Mouse (Mus musculus): ENCODE results near the gene Olfr213.
"Not testable (repeated sequence)": the region's sequence is repeated elsewhere in the genome, so short reads cannot be mapped to it uniquely, and the experiment has no call there.

Olfr213 gene

DNA sequence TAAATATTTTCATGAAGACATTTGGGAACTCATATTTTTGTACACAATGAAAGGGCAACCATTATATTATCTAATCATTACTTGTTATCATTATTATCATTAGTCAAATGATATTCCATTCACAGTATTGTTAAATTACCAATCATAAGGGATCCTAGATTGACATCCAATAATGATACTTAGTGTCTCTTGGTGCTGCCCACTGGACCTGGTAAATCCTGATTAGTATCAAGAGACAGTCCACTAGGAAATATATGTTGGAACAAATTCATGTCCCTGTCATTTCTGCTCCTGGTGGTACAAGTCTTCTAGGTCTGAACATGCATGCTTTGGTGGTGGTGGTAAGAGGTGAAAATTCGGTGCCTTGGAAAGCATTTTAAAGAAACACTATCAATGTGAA is at the start of gene Olfr213:
Olfr213 (plus strand) TSS at position 301 of the 400 bp plus-strand sequence.
- no peak for DNase-seq (ENCODE audit: low spot score in 2 of 2)

DNA sequence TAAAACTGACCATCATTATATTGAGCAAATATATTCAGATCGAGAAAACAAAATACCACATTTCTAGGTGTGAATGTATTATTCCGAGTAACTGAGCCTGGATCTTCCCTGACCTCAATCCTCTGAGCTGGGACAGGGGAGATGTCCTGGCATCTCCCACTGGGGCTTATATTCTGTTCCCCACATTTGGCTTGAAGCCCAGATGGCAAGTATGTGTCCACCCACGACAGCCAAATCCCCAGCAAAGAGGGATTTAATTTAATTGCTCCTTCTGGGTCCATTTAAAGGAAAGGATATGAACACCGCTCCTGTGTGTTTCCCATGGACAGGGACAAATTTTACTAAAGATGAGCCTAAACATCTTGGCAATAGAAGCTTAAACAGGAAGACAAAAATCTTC is 49.5 kb upstream of the Olfr213 start, which contains the start of gene Olfr211:
Olfr211 (plus strand) TSS at position 301 of the 400 bp plus-strand sequence.
- DNase-seq (ENCODE audit: low spot score in 2 of 2), result no peak

DNA sequence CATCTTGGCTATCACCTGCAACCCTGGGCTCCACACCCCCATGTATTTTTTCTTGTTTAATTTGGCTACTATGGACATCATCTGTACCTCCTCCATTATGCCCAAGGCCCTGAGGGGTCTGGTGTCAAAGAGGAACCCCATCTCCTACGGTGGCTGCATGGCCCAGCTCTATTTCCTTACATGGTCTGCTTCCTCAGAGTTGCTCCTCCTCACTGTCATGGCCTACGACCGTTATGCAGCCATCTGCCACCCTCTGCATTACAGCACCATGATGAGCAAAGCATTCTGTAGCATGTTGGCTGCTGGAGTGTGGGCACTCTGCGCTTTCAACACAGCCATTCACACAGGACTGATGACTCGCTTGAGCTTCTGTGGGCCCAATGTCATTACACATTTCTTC is 44.5 kb upstream of the Olfr213 start:
- no peak for DNase-seq (ENCODE audit: low spot score in 2 of 2)

DNA sequence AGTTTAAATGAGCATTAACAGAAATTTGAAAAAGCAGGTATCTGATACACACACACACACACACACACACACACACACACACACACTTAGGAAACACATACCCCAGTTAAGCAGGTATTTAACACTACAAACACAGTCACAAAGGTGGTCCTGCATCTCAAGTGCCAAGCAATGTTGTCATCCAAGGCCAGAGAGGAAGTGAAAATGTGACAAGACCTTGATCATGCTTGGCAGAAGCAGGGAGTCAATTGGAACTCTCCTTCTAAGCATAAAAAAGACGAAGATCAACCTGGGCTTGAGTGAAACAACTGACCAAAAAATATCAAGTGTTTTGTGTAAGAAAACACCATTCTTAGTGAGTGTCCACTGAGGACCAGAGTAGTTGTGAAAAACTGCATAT is 42.3 kb upstream of the Olfr213 start:
- DNase-seq (ENCODE audit: low spot score in 2 of 2), result no peak

DNA sequence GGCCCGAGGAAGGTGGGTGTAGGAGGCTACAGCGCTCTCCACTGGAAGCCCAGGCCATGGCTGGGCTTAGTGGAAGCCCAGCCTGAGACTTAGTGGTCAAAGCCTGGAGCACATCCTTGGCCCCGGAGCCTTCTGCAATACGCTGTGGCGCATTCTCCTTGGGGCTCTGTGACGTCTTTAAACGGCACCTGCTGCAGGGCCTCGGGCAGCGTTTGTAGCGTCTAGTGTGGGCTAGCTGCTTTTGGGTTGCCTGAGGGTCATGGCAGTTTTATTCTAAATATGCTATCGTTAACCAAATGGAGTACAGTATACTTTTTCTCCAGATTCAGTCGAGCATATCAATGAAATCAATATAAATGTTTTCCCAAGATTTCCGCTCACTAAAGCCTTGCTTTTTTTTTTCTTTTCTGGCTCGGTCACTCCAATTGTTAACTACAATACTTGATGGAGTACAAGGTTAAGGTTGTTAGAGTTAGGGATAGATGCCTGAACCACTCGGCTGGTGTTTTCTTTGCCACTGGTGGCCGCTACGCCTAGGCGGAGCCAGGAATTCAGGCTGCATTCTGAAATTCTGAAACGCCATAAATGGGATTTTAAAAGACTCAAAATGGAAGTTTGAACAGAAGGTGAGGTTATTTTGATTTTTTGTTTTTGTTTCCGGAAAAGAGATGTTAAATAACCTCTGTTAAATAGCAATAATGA is 31.8 kb upstream of the Olfr213 start, which contains the start of gene Olfr212:
Olfr212 (plus strand) TSS at position 215 of the 702 bp plus-strand sequence.
- not testable (repeated sequence) for DNase-seq (ENCODE audit: low spot score in 2 of 2)

DNA sequence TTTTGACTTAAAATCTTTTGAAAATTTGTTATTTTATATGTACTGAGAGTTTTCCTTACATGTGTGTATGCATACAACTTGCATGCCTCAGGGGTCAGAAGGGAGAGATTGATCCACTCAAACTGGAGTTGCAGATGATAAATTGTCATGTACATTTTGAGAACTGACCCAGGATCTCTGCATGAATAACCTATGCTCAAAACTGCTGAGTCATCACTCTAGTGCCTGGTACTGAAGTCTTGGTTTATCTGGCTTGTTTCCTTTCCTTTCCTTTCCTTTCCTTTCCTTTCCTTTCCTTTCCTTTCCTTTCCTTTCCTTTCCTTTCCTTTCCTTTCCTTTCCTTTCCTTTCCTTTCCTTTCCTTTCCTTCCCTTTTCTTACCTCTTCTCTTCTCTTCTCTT is 23.4 kb upstream of the Olfr213 start:
- no peak for DNase-seq (ENCODE audit: low spot score in 2 of 2)

DNA sequence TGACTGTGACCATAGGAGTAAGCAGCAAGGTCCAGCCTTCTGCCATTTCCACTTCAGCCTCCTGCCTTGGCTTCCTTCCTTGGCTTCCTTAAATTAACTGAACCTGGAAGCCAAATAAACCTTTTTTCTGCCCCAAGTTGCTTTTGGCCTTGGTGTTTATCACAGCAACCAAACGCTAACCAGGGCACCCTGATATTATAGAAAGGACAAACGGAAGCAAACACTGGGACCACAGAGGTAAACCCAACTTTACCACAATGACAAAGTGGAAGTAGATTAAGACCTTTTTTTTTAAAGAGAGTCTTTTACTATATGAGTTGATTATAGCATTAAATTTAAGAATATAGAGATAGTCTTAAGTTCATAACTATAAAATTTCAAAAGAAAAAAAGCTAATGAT is 4.2 kb downstream of the Olfr213 start:
- no peak for DNase-seq (ENCODE audit: low spot score in 2 of 2)

DNA sequence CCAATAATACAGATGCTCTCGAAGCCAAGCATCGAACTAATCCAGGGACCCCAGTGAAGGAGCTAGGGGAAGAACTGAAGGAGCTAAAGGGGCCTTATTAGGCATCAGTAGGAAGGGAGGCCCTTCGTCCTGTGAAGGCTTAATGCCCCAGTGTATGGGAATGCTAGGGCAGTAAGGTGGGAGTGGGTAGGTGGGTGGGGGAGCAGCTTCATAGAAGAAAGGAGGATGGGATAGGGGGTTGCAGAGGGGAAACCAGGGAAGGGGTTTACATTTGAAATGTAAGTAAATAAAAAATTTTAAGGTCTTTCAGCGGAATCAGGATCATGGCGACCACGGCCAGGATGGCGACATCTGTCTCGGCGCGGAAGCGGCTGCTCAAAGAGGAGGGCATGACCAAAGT is 12.6 kb downstream of the Olfr213 start, which contains the start of gene Gm5580:
Gm5580 (plus strand) TSS at position 301 of the 400 bp plus-strand sequence.
- not testable (repeated sequence) for DNase-seq (ENCODE audit: low spot score in 2 of 2)

DNA sequence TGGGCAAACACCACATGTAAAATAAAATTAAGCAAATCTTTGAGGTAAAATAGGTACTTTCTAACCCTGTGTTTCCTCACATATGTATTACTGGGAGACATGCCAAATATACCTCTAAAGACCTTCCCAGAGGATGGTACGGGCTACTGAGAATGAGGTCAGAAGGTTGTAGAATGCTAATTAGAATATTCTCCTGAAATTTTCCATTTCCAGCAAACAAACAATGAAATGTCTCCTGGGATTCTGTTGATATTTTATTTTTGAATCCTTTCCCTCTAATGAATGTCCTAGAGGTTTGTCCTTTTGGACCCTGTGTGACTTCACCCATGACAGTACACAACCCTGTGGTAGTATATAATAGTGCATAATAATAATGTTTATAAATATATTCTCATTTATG is 15.7 kb downstream of the Olfr213 start, which contains the start of gene Olfr214:
Olfr214 (plus strand) TSS at position 301 of the 400 bp plus-strand sequence.
- DNase-seq (ENCODE audit: low spot score in 2 of 2), result no peak

DNA sequence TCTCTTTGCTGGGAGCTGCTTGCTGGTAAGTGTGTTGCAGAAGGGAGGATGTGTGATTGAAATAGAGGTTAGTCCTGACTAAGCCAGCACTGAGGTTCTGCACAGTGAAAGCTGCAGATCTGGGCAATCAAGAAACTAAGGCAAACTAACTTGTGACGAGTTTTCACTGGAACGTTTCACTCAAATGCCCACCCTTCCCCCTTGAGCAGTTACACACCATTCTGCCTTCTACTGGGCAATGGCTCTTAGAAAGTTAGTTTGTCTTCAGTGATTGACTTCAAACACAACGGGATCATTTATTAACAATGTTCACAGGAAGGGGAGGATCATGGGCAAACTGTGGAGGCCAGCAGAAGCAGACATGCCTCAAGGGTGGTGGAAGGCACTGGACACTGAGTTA is 16.7 kb downstream of the Olfr213 start:
- no peak for DNase-seq (ENCODE audit: low spot score in 2 of 2)

DNA sequence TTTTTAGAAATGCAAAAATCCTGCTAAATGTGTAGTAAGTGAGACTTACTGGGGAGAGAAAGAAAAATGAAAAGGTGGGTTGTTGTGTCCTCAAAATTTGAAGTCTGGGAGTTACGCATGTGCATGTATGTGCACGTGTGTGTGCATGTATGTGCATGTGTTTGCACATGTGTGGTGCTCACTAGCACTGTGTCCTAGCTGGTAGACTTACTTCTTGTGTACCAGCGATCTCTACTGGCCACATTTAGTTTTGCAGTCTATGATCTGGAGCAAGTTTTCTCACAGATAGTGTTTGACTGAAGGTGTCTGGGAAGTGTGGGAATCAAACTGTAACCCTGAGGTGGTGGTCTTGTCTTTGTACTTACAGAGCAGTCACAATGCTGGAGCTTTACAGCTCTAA is 31.6 kb downstream of the Olfr213 start:
- DNase-seq (ENCODE audit: low spot score in 2 of 2), result no peak

DNA sequence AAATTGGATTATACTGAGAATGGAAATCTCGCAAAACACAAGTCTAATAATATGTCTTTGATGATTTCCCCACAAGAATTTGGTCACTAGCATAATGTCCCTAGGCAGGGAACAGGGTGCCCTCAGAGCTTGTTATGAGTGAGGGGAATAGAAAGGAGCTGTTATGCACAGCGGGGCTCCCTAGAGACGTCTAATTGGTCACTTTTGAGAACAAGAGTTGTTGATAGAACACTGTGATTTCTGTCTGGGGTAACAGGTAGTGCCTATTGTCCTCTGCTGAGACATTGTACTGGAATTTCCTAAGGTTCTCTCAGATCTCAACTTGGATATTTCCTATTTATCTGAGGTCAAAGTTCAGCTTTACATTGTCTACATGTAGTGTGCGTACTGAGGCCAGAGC is 45.8 kb downstream of the Olfr213 start, which contains the start of gene Olfr215:
Olfr215 (minus strand) TSS at position 101 of the 400 bp plus-strand sequence.
- no peak for DNase-seq (ENCODE audit: low spot score in 2 of 2)

Data from spleen, postnatal 14 days (tissue).